Mouse (Mus musculus): Measurements from ENCODE around the gene Spns3.

Spns3 gene

DNA sequence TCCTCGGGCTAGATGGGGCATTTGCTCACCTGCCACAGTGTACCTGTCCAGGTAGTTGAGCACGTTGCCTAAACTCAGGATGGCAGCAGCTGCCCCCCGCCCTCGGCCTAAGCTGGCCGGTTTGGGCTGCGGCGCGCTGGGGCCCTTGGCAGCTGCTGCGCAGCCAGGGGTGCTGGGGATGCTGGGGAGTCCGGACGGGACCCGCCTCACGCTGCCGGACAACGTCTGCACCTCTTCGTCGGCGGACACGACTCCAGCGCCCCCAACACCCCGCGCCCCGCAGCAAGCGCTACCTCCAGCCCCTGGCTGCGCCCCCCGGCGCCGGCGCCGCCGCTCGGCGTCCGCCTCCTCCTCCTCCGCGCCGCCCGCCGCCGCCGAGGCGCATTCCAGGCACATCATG is 60.9 kb downstream of the Spns3 start:
- peak; percentile 27 for DNase-seq (ENCODE audit: low read depth, low spot score)
- H3K27me3 ChIP-seq (ENCODE audit: control insufficient read depth, insufficient read depth, low read length, poor library complexity, severe bottlenecking), result no peaks in the 10 kb centered on the region

GRCm38 (mm10) chr11:72488753-72489271 is 61.5 kb downstream of the Spns3 start:
- Histone ChIP-seq H3K27me3 (ENCODE audit: control insufficient read depth, insufficient read depth, low read length, poor library complexity, severe bottlenecking) (no peaks in the 10 kb centered on the region), H3K36me3 (ENCODE audit: control insufficient read depth, insufficient read depth, low read length, poor library complexity, severe bottlenecking) (no peaks in the 10 kb centered on the region)
- peak; percentile 60 for DNase-seq (ENCODE audit: low read depth, low spot score)

More for the DNA sequence above, 60.9 kb downstream of the Spns3 start:
- no peaks in the 10 kb centered on the region for H3K36me3 ChIP-seq (ENCODE audit: control insufficient read depth, insufficient read depth, low read length, poor library complexity, severe bottlenecking)

DNA sequence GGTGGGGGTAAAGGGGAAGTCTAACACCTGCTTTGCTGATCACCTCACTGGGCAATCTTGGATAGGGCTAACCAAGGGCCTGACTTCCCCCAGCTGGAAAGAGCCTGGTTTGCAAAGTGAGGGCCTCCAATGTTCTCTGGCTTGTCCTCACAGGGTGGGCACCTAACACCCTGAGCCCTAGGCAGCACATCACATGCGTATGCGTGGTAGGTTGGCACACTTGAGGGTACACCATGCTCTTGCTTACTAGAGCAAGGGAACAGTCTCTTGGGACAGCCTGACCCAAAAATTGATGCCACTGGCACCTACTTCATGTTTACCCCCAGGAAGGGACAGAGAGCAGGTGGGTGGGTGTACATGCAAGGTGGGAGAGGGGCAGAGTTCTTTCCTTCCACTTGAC is 62.6 kb downstream of the Spns3 start:
- Histone ChIP-seq H3K27me3 (ENCODE audit: control insufficient read depth, insufficient read depth, low read length, poor library complexity, severe bottlenecking) (no peaks in the 10 kb centered on the region), H3K36me3 (ENCODE audit: control insufficient read depth, insufficient read depth, low read length, poor library complexity, severe bottlenecking) (no peaks in the 10 kb centered on the region)
- DNase-seq (ENCODE audit: low read depth, low spot score), result peak; percentile 31

DNA sequence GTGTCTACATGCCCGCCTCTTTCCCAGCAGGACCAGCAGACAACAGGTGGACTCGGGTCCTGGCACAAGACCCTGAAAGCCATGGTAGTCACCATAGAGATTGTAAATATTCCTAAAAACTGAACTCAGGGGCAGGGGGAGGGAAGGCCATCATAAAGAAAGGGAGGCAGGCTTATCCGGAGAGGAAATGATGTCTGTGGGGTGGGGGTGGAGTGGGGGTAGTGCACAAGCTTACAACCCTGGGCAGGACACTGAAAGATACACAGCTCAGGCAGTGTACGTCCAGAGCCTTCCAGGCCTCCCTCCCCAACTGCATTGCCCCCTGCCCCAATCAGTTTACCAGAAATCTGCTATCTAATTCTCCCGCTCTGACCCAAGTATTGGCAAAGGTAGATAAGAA is 63.1 kb downstream of the Spns3 start:
- H3K27me3 ChIP-seq (ENCODE audit: control insufficient read depth, insufficient read depth, low read length, poor library complexity, severe bottlenecking), result no peaks in the 10 kb centered on the region
- DNase-seq (ENCODE audit: low read depth, low spot score), result no peak
- H3K36me3 ChIP-seq (ENCODE audit: control insufficient read depth, insufficient read depth, low read length, poor library complexity, severe bottlenecking), result no peaks in the 10 kb centered on the region

GRCm38 (mm10) chr11:72485960-72486359 is 64.3 kb downstream of the Spns3 start:
- Histone ChIP-seq H3K27me3 (ENCODE audit: control insufficient read depth, insufficient read depth, low read length, poor library complexity, severe bottlenecking) (no peaks in the 10 kb centered on the region), H3K36me3 (ENCODE audit: control insufficient read depth, insufficient read depth, low read length, poor library complexity, severe bottlenecking) (no peaks in the 10 kb centered on the region)
- DNase-seq (ENCODE audit: low read depth, low spot score), result no peak

DNA sequence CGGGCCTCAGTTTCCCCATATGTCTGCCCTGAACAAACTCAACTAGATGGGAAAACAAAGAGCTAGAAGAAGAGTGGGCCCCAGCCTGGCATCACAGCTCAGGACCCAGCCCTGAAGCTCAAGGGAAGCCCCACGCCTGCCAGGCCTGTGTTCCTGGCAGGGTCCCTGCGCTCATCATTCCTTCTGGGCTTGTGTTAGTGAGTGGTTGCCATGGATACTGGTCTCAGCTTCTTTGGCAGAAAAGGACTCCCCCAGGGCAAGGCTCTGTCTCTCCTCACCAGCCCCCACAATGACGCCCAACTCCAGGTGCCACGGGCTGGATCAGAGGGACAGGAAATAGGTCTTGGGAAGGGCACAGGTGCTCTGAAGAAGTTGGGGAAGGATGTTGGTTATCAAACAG is 65.1 kb downstream of the Spns3 start:
- H3K36me3 ChIP-seq (ENCODE audit: control insufficient read depth, insufficient read depth, low read length, poor library complexity, severe bottlenecking), result no peaks in the 10 kb centered on the region
- DNase-seq (ENCODE audit: low read depth, low spot score), result no peak

DNA sequence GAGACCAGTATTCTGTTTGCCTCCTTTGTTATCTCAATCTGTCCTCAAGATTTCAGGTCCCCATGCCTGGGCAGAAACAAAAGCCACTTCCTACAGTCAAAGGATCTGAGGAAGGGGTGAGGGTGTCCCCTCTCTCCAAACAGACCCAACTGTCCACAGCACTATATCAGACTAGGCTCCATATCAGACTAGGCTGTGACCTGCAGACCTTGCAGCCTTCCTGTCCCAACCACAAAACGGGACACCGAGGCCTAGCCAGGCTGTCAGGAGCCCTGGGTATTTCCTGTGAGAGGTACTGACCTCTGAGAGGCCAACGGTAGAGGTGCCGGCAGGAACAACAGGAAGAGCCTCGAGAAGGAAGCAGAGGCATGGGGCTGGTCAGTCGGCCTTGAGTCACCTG is 65.8 kb downstream of the Spns3 start:
- H3K27me3 ChIP-seq (ENCODE audit: control insufficient read depth, insufficient read depth, low read length, poor library complexity, severe bottlenecking), result no peaks in the 10 kb centered on the region
- DNase-seq (ENCODE audit: low read depth, low spot score), result no peak
- no peaks in the 10 kb centered on the region for H3K36me3 ChIP-seq (ENCODE audit: control insufficient read depth, insufficient read depth, low read length, poor library complexity, severe bottlenecking)

More for the DNA sequence above, 65.1 kb downstream of the Spns3 start:
- H3K27me3 ChIP-seq (ENCODE audit: control insufficient read depth, insufficient read depth, low read length, poor library complexity, severe bottlenecking), result no peaks in the 10 kb centered on the region

DNA sequence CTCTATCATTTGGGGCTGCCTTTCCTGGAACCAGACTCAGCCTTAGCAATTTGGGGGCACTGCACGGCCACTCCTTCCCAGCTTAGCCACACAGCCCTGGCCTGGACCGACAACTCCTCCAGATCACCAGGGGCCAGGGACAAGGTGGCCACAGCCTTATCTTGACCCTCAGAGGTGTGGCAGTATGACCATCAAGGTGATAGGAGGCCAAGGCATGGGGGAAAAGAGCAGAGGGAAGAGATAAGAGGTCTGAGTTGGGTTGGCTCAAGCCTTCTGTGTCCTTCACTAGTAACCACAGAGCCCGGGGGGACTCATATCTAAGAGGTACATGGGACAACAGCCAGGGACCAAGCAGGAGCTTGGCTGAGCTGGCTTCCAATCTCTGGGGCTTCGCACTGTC is 68.4 kb downstream of the Spns3 start:
- DNase-seq (ENCODE audit: low read depth, low spot score), result no peak
- H3K27me3 ChIP-seq (ENCODE audit: control insufficient read depth, insufficient read depth, low read length, poor library complexity, severe bottlenecking), result no peaks in the 10 kb centered on the region
- H3K36me3 ChIP-seq (ENCODE audit: control insufficient read depth, insufficient read depth, low read length, poor library complexity, severe bottlenecking), result no peaks in the 10 kb centered on the region

DNA sequence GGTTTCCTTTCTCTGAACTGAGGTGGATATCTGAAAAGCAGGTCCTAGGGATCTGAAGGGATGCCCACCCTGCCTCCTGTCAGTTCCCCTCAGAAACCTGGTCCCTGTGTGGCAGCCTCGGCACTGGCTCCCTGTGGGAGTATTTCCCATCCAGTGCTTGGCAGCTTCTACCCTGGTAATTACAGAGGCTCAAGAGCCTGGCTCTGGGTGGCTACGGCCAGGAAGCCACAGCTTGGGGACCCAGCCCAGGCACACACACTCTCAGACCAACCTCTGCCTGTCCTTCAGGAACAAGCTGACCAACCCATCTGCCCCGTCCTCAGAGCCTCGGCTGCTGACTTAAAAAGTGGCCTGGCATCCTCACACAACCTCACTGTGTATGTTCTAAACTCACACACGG is 69.0 kb downstream of the Spns3 start:
- H3K27me3 ChIP-seq (ENCODE audit: control insufficient read depth, insufficient read depth, low read length, poor library complexity, severe bottlenecking), result no peaks in the 10 kb centered on the region
- DNase-seq (ENCODE audit: low read depth, low spot score), result no peak
- H3K36me3 ChIP-seq (ENCODE audit: control insufficient read depth, insufficient read depth, low read length, poor library complexity, severe bottlenecking), result no peaks in the 10 kb centered on the region

- no peak for DNase-seq (ENCODE audit: low read depth, low spot score)
- no peaks in the 10 kb centered on the region for H3K36me3 ChIP-seq (ENCODE audit: control insufficient read depth, insufficient read depth, low read length, poor library complexity, severe bottlenecking)
- H3K27me3 ChIP-seq (ENCODE audit: control insufficient read depth, insufficient read depth, low read length, poor library complexity, severe bottlenecking), result no peaks in the 10 kb centered on the region
Measured at GRCm38 (mm10) chr11:72479499-72479898, 70.8 kb downstream of the Spns3 start.

DNA sequence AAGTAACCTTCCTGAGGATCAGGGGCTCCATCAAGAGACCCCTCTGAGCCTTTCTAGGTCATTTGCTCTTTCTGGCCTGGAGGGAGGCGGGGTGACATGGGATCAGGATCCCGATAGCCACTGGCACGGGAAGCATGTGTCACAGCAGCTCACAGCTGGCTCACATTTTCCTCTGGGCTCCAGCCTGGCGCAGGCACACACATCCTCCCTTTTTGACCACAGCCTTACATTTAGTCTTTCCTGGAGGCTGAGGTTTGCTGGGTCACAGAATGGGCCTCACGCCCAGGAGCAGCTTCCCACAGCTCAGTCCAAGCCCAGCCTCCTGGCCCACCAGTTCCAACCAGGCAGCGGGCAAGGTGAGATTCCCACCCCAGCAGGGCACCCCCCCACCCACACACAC is 72.1 kb downstream of the Spns3 start:
- Histone ChIP-seq H3K27me3 (ENCODE audit: control insufficient read depth, insufficient read depth, low read length, poor library complexity, severe bottlenecking) (no peaks in the 10 kb centered on the region), H3K36me3 (ENCODE audit: control insufficient read depth, insufficient read depth, low read length, poor library complexity, severe bottlenecking) (no peaks in the 10 kb centered on the region)
- no peak for DNase-seq (ENCODE audit: low read depth, low spot score)

GRCm38 (mm10) chr11:72477653-72478052 is 72.7 kb downstream of the Spns3 start:
- DNase-seq (ENCODE audit: low read depth, low spot score), result peak; percentile 25
- Histone ChIP-seq H3K36me3 (ENCODE audit: control insufficient read depth, insufficient read depth, low read length, poor library complexity, severe bottlenecking) (no peaks in the 10 kb centered on the region), H3K27me3 (ENCODE audit: control insufficient read depth, insufficient read depth, low read length, poor library complexity, severe bottlenecking) (no peaks in the 10 kb centered on the region)

DNA sequence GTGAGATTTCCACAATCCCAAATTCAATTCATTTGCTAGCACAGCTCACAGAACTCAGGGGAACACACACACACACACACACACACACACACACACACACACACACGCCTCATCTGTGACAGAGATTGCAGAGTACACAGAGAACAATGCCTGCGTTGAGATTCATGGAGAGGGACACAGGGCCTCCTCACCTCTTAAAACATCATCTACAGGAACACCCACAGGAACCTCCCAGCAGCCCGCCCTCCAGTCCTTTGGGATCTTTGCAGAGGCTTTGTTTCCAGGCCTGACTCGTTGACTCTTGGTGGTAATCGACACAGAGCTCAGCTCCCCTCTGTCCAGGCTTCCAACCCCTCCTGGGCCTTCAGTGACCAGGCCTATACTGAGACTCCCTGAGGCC is 73.1 kb downstream of the Spns3 start:
- no peaks in the 10 kb centered on the region for H3K36me3 ChIP-seq (ENCODE audit: control insufficient read depth, insufficient read depth, low read length, poor library complexity, severe bottlenecking)
- no peak for DNase-seq (ENCODE audit: low read depth, low spot score)
- H3K27me3 ChIP-seq (ENCODE audit: control insufficient read depth, insufficient read depth, low read length, poor library complexity, severe bottlenecking), result no peaks in the 10 kb centered on the region

DNA sequence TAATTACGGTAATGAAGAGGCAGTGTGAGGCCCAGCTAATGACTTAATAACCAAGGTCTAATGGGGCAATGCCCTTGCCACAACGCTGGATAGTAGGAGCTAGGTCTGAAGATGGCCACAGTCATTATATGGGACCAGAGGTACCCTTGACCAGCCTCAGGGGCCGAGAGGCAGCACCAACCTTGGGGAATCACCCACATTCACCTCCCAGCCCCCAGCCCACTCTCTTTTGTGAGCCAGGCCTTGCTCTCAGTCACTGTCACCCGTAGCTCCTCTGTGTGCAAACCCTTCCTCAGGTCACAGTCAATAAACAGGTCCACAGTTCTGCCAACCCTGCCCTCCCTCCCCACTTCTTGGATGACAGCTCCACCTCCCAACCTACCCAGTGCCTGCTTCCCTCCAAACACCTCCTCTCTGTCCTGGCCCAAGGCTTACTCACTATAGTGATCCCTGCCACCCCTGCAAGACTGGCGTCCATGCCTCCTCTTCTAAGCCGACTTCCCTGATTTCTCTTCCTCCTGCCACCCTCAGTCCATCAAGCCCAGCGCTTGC is 74.2 kb downstream of the Spns3 start:
- DNase-seq (ENCODE audit: low read depth, low spot score), result no peak
- Histone ChIP-seq H3K27me3 (ENCODE audit: control insufficient read depth, insufficient read depth, low read length, poor library complexity, severe bottlenecking) (no peaks in the 10 kb centered on the region), H3K36me3 (ENCODE audit: control insufficient read depth, insufficient read depth, low read length, poor library complexity, severe bottlenecking) (no peaks in the 10 kb centered on the region)

DNA sequence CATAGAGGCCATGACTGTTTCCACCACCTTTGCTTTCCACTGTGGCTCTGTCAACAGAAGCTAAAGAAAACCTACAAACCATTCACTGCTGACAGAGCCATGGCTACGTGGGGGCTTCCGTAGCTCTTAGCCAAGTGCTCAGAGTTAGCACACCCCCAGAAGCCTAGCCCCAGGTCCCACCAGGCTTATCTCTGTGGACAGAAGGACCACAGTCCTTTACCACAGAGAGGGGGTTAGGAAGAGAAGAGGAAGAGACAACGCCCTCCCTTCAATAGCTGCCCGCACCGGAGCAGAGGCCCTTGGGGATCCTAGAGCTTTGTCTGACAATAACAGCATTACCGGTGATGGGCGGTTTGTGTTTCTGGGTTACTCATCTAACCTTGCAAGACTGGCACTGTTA is 74.9 kb downstream of the Spns3 start:
- H3K27me3 ChIP-seq (ENCODE audit: control insufficient read depth, insufficient read depth, low read length, poor library complexity, severe bottlenecking), result no peaks in the 10 kb centered on the region
- peak; percentile 22 for DNase-seq (ENCODE audit: low read depth, low spot score)
- no peaks in the 10 kb centered on the region for H3K36me3 ChIP-seq (ENCODE audit: control insufficient read depth, insufficient read depth, low read length, poor library complexity, severe bottlenecking)

DNA sequence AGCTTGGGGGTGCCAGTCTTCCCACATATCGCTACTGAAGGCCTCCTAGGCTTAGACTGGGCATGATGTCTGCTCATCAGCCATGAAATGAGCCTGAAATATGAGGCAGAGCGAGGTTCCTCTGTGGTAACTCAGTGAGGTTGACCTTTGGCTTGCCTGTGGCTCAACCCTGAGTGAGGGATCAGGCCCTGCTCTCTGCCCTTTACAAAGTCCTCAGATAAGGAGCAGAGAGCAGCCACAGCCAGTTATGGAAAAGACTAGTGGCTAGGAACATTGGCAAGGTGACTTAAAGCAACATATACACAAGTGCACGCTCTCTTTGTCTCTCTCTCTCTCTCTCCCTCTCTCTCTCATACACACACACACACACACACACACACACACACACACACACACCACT is 75.4 kb downstream of the Spns3 start:
- no peaks in the 10 kb centered on the region for H3K27me3 ChIP-seq (ENCODE audit: control insufficient read depth, insufficient read depth, low read length, poor library complexity, severe bottlenecking)
- no peak for DNase-seq (ENCODE audit: low read depth, low spot score)
- no peaks in the 10 kb centered on the region for H3K36me3 ChIP-seq (ENCODE audit: control insufficient read depth, insufficient read depth, low read length, poor library complexity, severe bottlenecking)
